Mouse (Mus musculus) left cerebral cortex, postnatal 10 days (tissue): Measurements from ENCODE around the gene Lipk. TPM values are rescaled to one million over a fixed set of nuclear protein-coding genes. Genes with fewer than 3 reads are reported as not detected.

Source experiments
- microRNA-seq: library from miRNA; unstranded; fragments of <30 nt; microRNA quantifications from one replicate; pipeline ENCODE4 v1.2.0, GENCODE M21; 2022
- total RNA-seq, 2 experiments: library from RNA; stranded (reverse); gene quantifications; 2 replicates each; pipeline ENCODE4 v1.2.3; 2021

Gene Lipk
- total RNA-seq, 2 experiments from 2014 or later, result 0.15 TPM; not detected in 1

Small RNAs within 50 kb of the gene (microRNA-seq; reads per million reads assigned to microRNA genes)
- not detected for gene Gm23334

Other genes starting within 250 kb of the Lipk start
- 1 to 10 TPM; 6.7 to 8.0 TPM for gene Lipo3, start 246.3 kb upstream of the Lipk start, total RNA-seq
- not detected for gene Lipo1, start 220.8 kb upstream of the Lipk start, total RNA-seq
- not detected for gene Lipf, start 47.1 kb upstream of the Lipk start, total RNA-seq
- not detected for gene Lipn, start 59.1 kb downstream of the Lipk start, total RNA-seq
- under 1 TPM; 0.58 to 0.67 TPM for gene Lipm, start 92.6 kb downstream of the Lipk start, total RNA-seq
- under 1 TPM in 1 of 2 experiments, not detected in 1; 0.24 TPM for gene Ankrd22, start 157.8 kb downstream of the Lipk start, total RNA-seq
- gene Stambpl1, start 183.9 kb downstream of the Lipk start, total RNA-seq, result 10 to 100 TPM; 16.9 to 18.2 TPM
- gene Acta2, start 247.3 kb downstream of the Lipk start, total RNA-seq, result 10 to 100 TPM; 17.0 to 17.1 TPM